In genomic region chr6:104492490-104493431, GRCm38 (mm10) we compare ENCODE assay signal across 11 mouse cellular contexts. TPM values are rescaled to one million over a fixed set of nuclear protein-coding genes. Genes with fewer than 3 reads are reported as not detected.
DNase-seq lines count a peak whose midpoint lies in the region; ATAC-seq lines count a peak whose summit lies in the region.
"Had no signal": no experiment of that assay in that cellular context is flagged by ENCODE, and none has a peak within 500 bp of the region (broad histone marks: within the 10 kb centered on the region; RNA-seq: fewer than 3 reads in every experiment).

Gene Cntn6, plus strand, starts transcription at chr6:104492790.

- 65% methylated on average over 11 of the region's 11 CpGs for WGBS in heart, embryonic 11.5 days (ENCODE audit: insufficient replicate concordance)

- H3K4me3 ChIP-seq in heart, embryonic 11.5 days (ENCODE audit: low read depth, low read length): no peak within 1 kb of the TSS

- no peak within 1 kb of the TSS for H3K4me2 ChIP-seq in heart, embryonic 11.5 days

- no peak within 1 kb of the TSS for H3K27ac ChIP-seq in heart, embryonic 11.5 days (ENCODE audit: low read depth, low read length)

- ATAC-seq in activated CD4-positive, CD25-positive, alpha-beta regulatory T cell, adult 4 months: no peak
- ATAC-seq in heart, embryonic 11.5 days (replicated peaks; ENCODE audit: insufficient number of reproducible peaks, low FRiP score, low TSS enrichment): no peak

- H3K9ac ChIP-seq in heart, embryonic 11.5 days (ENCODE audit: low read depth, low read length): no peak within 1 kb of the TSS

- no peaks in the 10 kb centered on the region for H3K4me1 ChIP-seq in heart, embryonic 11.5 days (ENCODE audit: control insufficient read depth, insufficient read depth, low read length)

- H3K9me3 ChIP-seq in heart, embryonic 11.5 days (replicated peaks; ENCODE audit: control insufficient read depth, low read length): no peaks in the 10 kb centered on the region

- DNase-seq in right cerebral cortex, adult 18-20 months: peak; percentile 26
- no peak for DNase-seq in right cerebral cortex, postnatal 14 days
- peak; percentile 4 to 54 for DNase-seq in frontal cortex, adult 2 months (ENCODE audit: extremely low spot score in 1 of 2, low spot score in 1 of 2)
- peak in 1 of 2 experiments; percentile 21 for DNase-seq in left cerebral cortex, adult 8-10 months (ENCODE audit: low spot score in 2 of 2)
- peak; percentile 43 to 65 for DNase-seq in right cerebral cortex, adult 2 months (ENCODE audit: low spot score in 2 of 2)
- DNase-seq in lung, postnatal 4 days: no peak

- H3K27me3 ChIP-seq in heart, embryonic 11.5 days (ENCODE audit: control insufficient read depth, insufficient read depth, low read length): no peaks in the 10 kb centered on the region

- no peaks in the 10 kb centered on the region for H3K36me3 ChIP-seq in heart, embryonic 11.5 days (ENCODE audit: control insufficient read depth, insufficient read depth, low read length)

RNA-seq across cellular contexts. Expression of gene Cntn6, which starts in this region (rescaled TPM):
- 9.2 and 14.8 TPM in 2 replicates for polyA plus RNA-seq in frontal cortex, adult 2 months (2012; rRNA removed)
- total RNA-seq in left cerebral cortex, adult 8-10 months (2022): 10 to 100 TPM; 18.2 to 21.9 (median 20.3) TPM
- polyA plus RNA-seq in activated CD4-positive, CD25-positive, alpha-beta regulatory T cell, adult 4 months (2017; shearing (Covaris generic)): not detected
- 0.26 and 0.38 TPM in 2 replicates for polyA plus RNA-seq in heart, embryonic 11.5 days (2014; fragmentation: Nextera tagmentation; extraction: Ambion mirVana)
- total RNA-seq: MEL had no signal
- polyA plus RNA-seq: gonadal fat pad, adult 2 months; small intestine, adult 2 months had no signal

Comparison
In these comparisons a context has a peak if more than half of its experiments do, and no peak if none do; other contexts are left out.
1. DNase-seq: peak in right cerebral cortex, adult 18-20 months (single experiment), frontal cortex, adult 2 months (2 of 2) and right cerebral cortex, adult 2 months (2 of 2); none in right cerebral cortex, postnatal 14 days (single experiment) and lung, postnatal 4 days (0 of 2).